9 mouse cellular contexts compared by ENCODE assay signal in genomic region chr15:97327500-97328081, GRCm38 (mm10).
DNase-seq lines count a peak whose midpoint lies in the region; ATAC-seq and TF ChIP-seq lines count a peak whose summit lies in the region.
"Had no signal": no experiment of that assay in that cellular context is flagged by ENCODE, and none has a peak within 500 bp of the region (broad histone marks: within the 10 kb centered on the region; RNA-seq: fewer than 3 reads in every experiment).

No protein-coding gene starts in this region.

- no peaks in the 10 kb centered on the region for H3K36me3 ChIP-seq in hindbrain, postnatal 0 days (ENCODE audit: insufficient read depth, low read length)
- H3K36me3 ChIP-seq in hindbrain, embryonic 16.5 days (ENCODE audit: control insufficient read depth, insufficient read depth, low read length) = no peaks in the 10 kb centered on the region
- no peaks in the 10 kb centered on the region for H3K36me3 ChIP-seq in ES-E14 (ENCODE audit: control insufficient read depth, insufficient read depth, low read length, poor library complexity, severe bottlenecking)

- 70% methylated on average over 18 of the region's 18 CpGs for WGBS in hindbrain, postnatal 0 days
- WGBS in hindbrain, embryonic 16.5 days = 71% methylated on average over 18 of the region's 18 CpGs

- H3K9me3 ChIP-seq in hindbrain, postnatal 0 days (ENCODE audit: low read length) = no peaks in the 10 kb centered on the region
- H3K9me3 ChIP-seq in hindbrain, embryonic 16.5 days (ENCODE audit: control insufficient read depth, low read length) = peaks cover 3% of the 10 kb centered on the region; the same call in 1 of the 2 replicates
- no peaks in the 10 kb centered on the region; the same call in 1 of the 2 replicates for H3K9me3 ChIP-seq in ES-E14 (ENCODE audit: control insufficient read depth, insufficient read depth, low read depth, low read length)

- TF ChIP-seq CTCF in hindbrain, postnatal 0 days (IDR thresholded peaks at IDR 0.05; ENCODE audit: low read depth) = peak; percentile 74

- no peak overlapping the region for H3K27ac ChIP-seq in hindbrain, postnatal 0 days
- no peak overlapping the region for H3K27ac ChIP-seq in hindbrain, embryonic 16.5 days (ENCODE audit: low read depth, low read length)
- peak overlapping the region; percentile 49; the same call in 1 of the 2 replicates for H3K27ac ChIP-seq in ES-E14 (ENCODE audit: insufficient read depth, low read depth, low read length, poor library complexity, severe bottlenecking)
- H3K27ac ChIP-seq: macrophage had no signal

- intact Hi-C loops in gastrocnemius, postnatal 14 days (cut with DNase I; ENCODE audit: low total_unique reads) = no loop called here

- no peak for DNase-seq in hindbrain, postnatal 0 days (ENCODE audit: low spot score)
- peak; percentile 82 for DNase-seq in ES-E14 (ENCODE audit: low read depth, low spot score)
- DNase-seq in lung, postnatal 36 days = peak; percentile 65
- peak; percentile 62 for DNase-seq in thymus, postnatal 14 days
- DNase-seq in ovary, postnatal 36 days (ENCODE audit: low spot score) = no peak
- no peak for DNase-seq in gastrocnemius, postnatal 14 days

- no peaks in the 10 kb centered on the region for H3K27me3 ChIP-seq in hindbrain, postnatal 0 days (ENCODE audit: insufficient read depth, low read length)
- H3K27me3 ChIP-seq in hindbrain, embryonic 16.5 days (replicated peaks; ENCODE audit: control insufficient read depth, insufficient read depth, low read length) = no peaks in the 10 kb centered on the region

- no peaks in the 10 kb centered on the region for H3K4me1 ChIP-seq in hindbrain, postnatal 0 days (ENCODE audit: insufficient read depth, low read length)
- H3K4me1 ChIP-seq in hindbrain, embryonic 16.5 days (ENCODE audit: control insufficient read depth, insufficient read depth, low read depth, low read length) = no peaks in the 10 kb centered on the region
- H3K4me1 ChIP-seq in ES-E14 (ENCODE audit: control insufficient read depth in 2 of 2, insufficient read depth in 2 of 2, low read length in 2 of 2, poor library complexity in 1 of 2) = peaks cover 6 to 7% of the 10 kb centered on the region in 2 experiments; a peak in 3 of 4 replicates

- no peak overlapping the region for H3K4me3 ChIP-seq in hindbrain, postnatal 0 days (ENCODE audit: low read length)
- H3K4me3 ChIP-seq in hindbrain, embryonic 16.5 days (ENCODE audit: low read length) = no peak overlapping the region
- peak overlapping the region; percentile 32 to 34 for H3K4me3 ChIP-seq in ES-E14 (ENCODE audit: insufficient read depth in 1 of 2, low read depth in 1 of 2, low read length in 2 of 2, poor library complexity in 1 of 2, severe bottlenecking in 1 of 2)

- ATAC-seq in hindbrain, postnatal 0 days = no peak
- ATAC-seq in hindbrain, embryonic 16.5 days = no peak
- peak; percentile 52; the same call in 1 of the 2 replicates for ATAC-seq in common myeloid progenitor, adult 5-6 weeks (replicated peaks; ENCODE audit: low read depth, poor library complexity, severe bottlenecking)

- H3K9ac ChIP-seq in hindbrain, postnatal 0 days (replicated peaks; ENCODE audit: low read length) = no peak overlapping the region
- H3K9ac ChIP-seq in hindbrain, embryonic 16.5 days (ENCODE audit: low read depth, low read length) = no peak overlapping the region
- H3K9ac ChIP-seq in ES-E14 (ENCODE audit: insufficient read depth, low read depth, low read length, poor library complexity, severe bottlenecking) = no peak overlapping the region

- no peak overlapping the region for H3K4me2 ChIP-seq in hindbrain, postnatal 0 days (ENCODE audit: low read depth, low read length)
- H3K4me2 ChIP-seq in hindbrain, embryonic 16.5 days (ENCODE audit: low read length) = no peak overlapping the region

- in situ Hi-C loops in ES-E14 (cut with MboI; ENCODE audit: low sequenced_read_pairs in 2 of 2, unreplicated experiment in 2 of 2) = no loop called here

TF ChIP-seq in ES-E14, 5 proteins besides CTCF, POLR2A, EP300 and RAD21:
- TF ChIP-seq ZNF384 (IDR thresholded peaks at IDR 0.05; ENCODE audit: low read depth, low read length) (peak; percentile 90), HCFC1 (IDR thresholded peaks at IDR 0.05; ENCODE audit: borderline replicate concordance, insufficient read depth, low read length) (no peak), MAFK (IDR thresholded peaks at IDR 0.05; ENCODE audit: insufficient read depth, low read depth, low read length) (no peak), CHD2 (IDR thresholded peaks at IDR 0.05; ENCODE audit: low read depth, low read length) (no peak), ZC3H11A (IDR thresholded peaks at IDR 0.05; ENCODE audit: borderline replicate concordance, low read depth, low read length) (peak; percentile 90)

Comparison
In these comparisons a context has a peak if more than half of its experiments do, and no peak if none do; other contexts are left out.
1. DNase-seq: peak in ES-E14 (single experiment), lung, postnatal 36 days (single experiment) and thymus, postnatal 14 days (single experiment); none in hindbrain, postnatal 0 days (single experiment), ovary, postnatal 36 days (single experiment) and gastrocnemius, postnatal 14 days (single experiment).
2. H3K4me3 ChIP-seq: peak in ES-E14 (2 of 2); none in hindbrain, postnatal 0 days (single experiment) and hindbrain, embryonic 16.5 days (single experiment).